Mouse (Mus musculus): Measurements from ENCODE around the gene Zfp507. TPM values are rescaled to one million over a fixed set of nuclear protein-coding genes. Genes with fewer than 3 reads are reported as not detected.
A peak's percentile ranks its signal among the peaks of the same experiment; 100 is the strongest.

The Zfp507 gene
- polyA plus RNA-seq, 1 experiment from 2014 or later: 16.3 TPM

DNA sequence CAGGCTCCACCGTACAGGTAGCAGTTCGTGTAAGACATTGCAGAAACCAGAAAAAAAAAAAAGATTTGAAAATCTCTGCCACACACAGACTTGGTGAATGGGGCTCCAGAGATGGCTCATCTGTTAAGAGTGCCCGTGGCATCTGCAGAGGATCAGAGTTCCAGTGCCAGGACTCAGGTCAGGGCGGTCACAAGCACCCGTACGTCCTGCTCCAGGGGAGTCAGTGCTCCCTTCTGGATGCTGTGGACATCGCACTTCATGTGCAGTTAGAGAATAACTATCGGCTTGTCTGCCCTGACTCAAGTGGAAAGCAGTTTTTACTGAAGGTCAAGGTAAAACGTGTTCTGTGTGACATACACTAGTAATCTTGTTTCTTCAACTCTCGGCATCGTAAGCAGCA is 38.3 kb downstream of the Zfp507 start:
- 92% methylated on average over 11 of the region's 11 CpGs for WGBS
- no peak overlapping the region for H3K9ac ChIP-seq (ENCODE audit: low read length)
- H3K27ac ChIP-seq (ENCODE audit: low read depth, low read length): no peak overlapping the region
- DNase-seq (ENCODE audit: low spot score, missing footprints) (no peak), ATAC-seq (ENCODE audit: low FRiP score) (no peak)
- no peaks in the 10 kb centered on the region for H3K9me3 ChIP-seq (ENCODE audit: control insufficient read depth, low read length)
- no peak overlapping the region for H3K4me3 ChIP-seq (ENCODE audit: low read depth, low read length)
- no peaks in the 10 kb centered on the region for H3K36me3 ChIP-seq (ENCODE audit: control insufficient read depth, insufficient read depth, low read length)
- H3K4me1 ChIP-seq (ENCODE audit: control insufficient read depth, insufficient read depth, low read length): no peaks in the 10 kb centered on the region
- no peak overlapping the region for H3K4me2 ChIP-seq
- H3K27me3 ChIP-seq (ENCODE audit: control insufficient read depth, insufficient read depth, low read length): no peaks in the 10 kb centered on the region

DNA sequence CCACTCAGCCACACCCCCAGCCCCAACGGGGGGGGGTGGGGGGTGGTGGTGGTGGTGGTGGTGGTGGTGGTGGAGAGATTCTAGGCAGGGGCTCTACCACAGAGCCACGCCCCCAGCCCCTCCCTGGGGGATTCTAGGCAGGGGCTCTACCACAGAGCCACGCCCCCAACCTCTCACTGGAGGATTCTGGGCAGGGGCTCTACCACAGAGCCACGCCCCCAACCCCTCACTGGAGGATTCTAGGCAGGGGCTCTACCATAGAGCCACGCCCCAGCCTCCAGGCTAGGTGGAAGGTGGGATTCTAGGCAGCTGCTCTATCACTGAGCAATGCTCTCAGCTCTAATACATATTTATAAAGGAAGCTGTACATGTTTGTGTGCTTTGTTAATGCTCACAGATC is 41.0 kb downstream of the Zfp507 start:
- Histone ChIP-seq H3K27me3 (ENCODE audit: control insufficient read depth, insufficient read depth, low read length) (no peaks in the 10 kb centered on the region), H3K36me3 (ENCODE audit: control insufficient read depth, insufficient read depth, low read length) (no peaks in the 10 kb centered on the region), H3K27ac (ENCODE audit: low read depth, low read length) (no peak overlapping the region), H3K4me2 (no peak overlapping the region), H3K9ac (ENCODE audit: low read length) (no peak overlapping the region), H3K4me3 (ENCODE audit: low read depth, low read length) (no peak overlapping the region), H3K4me1 (ENCODE audit: control insufficient read depth, insufficient read depth, low read length) (no peaks in the 10 kb centered on the region), H3K9me3 (ENCODE audit: control insufficient read depth, low read length) (no peaks in the 10 kb centered on the region)
- ATAC-seq (ENCODE audit: low FRiP score) (no peak), DNase-seq (ENCODE audit: low spot score, missing footprints) (no peak)
- WGBS: 70% methylated on average over 5 of the region's 5 CpGs

DNA sequence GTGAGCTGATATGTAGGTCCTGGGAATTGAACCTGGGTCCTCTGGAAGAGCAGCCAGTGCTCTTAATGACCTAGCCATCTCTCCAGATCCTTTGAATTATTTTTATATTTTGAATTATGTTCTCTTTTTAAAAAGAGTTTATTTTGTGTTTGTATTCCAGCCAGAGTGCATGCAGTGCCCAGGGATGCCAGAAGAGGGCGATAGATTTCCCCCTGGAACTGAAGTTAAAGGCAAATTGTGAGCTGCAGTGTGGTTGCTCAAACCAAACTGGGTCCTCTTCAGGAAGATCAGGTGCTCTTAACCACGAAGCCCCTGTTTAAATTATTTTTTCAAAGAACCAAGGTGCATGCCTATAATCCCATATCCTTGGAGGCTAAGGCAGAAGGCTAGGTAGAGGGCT is 43.2 kb downstream of the Zfp507 start:
- Histone ChIP-seq H3K4me3 (ENCODE audit: low read depth, low read length) (no peak overlapping the region), H3K4me1 (ENCODE audit: control insufficient read depth, insufficient read depth, low read length) (no peaks in the 10 kb centered on the region), H3K27me3 (ENCODE audit: control insufficient read depth, insufficient read depth, low read length) (no peaks in the 10 kb centered on the region), H3K4me2 (no peak overlapping the region), H3K9ac (ENCODE audit: low read length) (no peak overlapping the region), H3K27ac (ENCODE audit: low read depth, low read length) (no peak overlapping the region), H3K36me3 (ENCODE audit: control insufficient read depth, insufficient read depth, low read length) (no peaks in the 10 kb centered on the region), H3K9me3 (ENCODE audit: control insufficient read depth, low read length) (no peaks in the 10 kb centered on the region)
- DNase-seq (ENCODE audit: low spot score, missing footprints): no peak
- ATAC-seq (ENCODE audit: low FRiP score): no peak
- WGBS: 23% methylated on average over 2 of the region's 2 CpGs

DNA sequence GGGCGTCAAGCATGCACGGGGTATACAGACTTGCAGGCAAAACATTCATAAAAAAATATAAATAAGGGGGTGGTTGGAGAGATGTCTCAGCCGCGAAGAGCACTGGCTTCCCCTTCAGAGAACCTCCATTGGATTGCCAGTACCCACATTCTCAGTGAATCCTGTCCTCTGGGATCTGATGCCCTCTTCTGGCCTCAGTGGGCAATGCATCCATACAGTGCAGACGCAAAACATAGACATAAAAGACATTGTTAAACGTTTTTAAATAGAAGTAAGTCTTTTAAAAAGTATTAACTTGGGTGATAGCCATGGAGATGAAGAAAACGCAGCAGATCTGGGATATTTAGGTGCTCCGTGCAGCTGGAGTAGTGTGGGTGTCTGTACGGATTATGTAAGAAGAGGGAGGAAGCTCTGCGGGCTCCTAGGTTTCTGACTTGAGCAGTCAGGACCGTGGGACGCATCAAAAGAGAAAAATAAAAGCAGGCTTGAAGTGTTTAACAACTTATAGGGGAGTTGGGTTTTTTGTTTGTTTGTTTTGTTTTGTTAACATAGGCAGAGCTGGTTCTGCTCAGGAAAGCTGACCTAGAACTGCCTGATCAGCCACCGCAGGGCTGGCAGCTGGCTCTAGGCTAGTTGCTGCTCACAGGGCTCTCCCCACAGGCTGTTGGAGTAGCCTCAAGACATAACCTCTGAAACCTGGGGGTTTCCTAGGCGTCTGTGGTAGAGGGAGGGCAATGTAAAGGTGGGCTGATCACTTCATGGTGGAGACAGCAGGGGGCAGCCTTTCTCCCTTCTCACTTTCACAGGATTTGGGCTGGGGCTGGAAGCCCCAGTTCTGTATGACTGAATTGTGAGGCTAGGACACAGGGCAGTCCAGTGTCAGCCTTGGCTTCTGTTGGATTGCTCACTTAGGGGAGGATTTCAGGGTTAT is 46.0 kb downstream of the Zfp507 start:
- no peak for DNase-seq (ENCODE audit: low spot score, missing footprints)
- Histone ChIP-seq H3K4me1 (ENCODE audit: control insufficient read depth, insufficient read depth, low read length) (peaks cover 6% of the 10 kb centered on the region; the same call in 1 of the 2 replicates), H3K9ac (ENCODE audit: low read length) (no peak overlapping the region), H3K27ac (ENCODE audit: low read depth, low read length) (no peak overlapping the region), H3K4me3 (ENCODE audit: low read depth, low read length) (no peak overlapping the region), H3K4me2 (no peak overlapping the region), H3K27me3 (ENCODE audit: control insufficient read depth, insufficient read depth, low read length) (no peaks in the 10 kb centered on the region), H3K36me3 (ENCODE audit: control insufficient read depth, insufficient read depth, low read length) (no peaks in the 10 kb centered on the region), H3K9me3 (ENCODE audit: control insufficient read depth, low read length) (no peaks in the 10 kb centered on the region)
- WGBS: 39% methylated on average over 14 of the region's 14 CpGs
- ATAC-seq (ENCODE audit: low FRiP score): no peak

DNA sequence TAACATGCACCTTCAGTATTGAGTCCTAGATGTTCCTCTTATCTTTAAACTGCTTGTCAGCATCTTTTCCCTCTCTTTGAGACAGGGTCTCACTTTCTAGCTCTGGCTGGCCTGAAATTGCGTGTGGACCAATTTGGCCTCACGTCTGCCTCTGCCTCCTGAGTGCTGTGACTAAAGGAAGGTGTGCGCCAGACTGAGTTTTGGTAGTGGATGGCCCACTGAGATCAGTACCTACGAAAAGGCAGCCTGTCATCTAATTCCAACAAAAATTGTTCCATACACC is 48.0 kb downstream of the Zfp507 start:
- Histone ChIP-seq H3K9ac (ENCODE audit: low read length) (peak overlapping the region; percentile 81), H3K4me3 (ENCODE audit: low read depth, low read length) (peak overlapping the region; percentile 87), H3K36me3 (ENCODE audit: control insufficient read depth, insufficient read depth, low read length) (peaks cover 3% of the 10 kb centered on the region; the same call in 1 of the 2 replicates), H3K4me2 (peak overlapping the region; percentile 95), H3K27ac (ENCODE audit: low read depth, low read length) (no peak overlapping the region), H3K9me3 (ENCODE audit: control insufficient read depth, low read length) (no peaks in the 10 kb centered on the region), H3K4me1 (ENCODE audit: control insufficient read depth, insufficient read depth, low read length) (peaks cover 6% of the 10 kb centered on the region; the same call in 1 of the 2 replicates), H3K27me3 (ENCODE audit: control insufficient read depth, insufficient read depth, low read length) (no peaks in the 10 kb centered on the region)
- 72% methylated on average over 4 of the region's 4 CpGs for whole genome bisulfite sequencing
- no peak for ATAC-seq (ENCODE audit: low FRiP score)
- DNase-seq (ENCODE audit: low spot score, missing footprints): no peak

DNA sequence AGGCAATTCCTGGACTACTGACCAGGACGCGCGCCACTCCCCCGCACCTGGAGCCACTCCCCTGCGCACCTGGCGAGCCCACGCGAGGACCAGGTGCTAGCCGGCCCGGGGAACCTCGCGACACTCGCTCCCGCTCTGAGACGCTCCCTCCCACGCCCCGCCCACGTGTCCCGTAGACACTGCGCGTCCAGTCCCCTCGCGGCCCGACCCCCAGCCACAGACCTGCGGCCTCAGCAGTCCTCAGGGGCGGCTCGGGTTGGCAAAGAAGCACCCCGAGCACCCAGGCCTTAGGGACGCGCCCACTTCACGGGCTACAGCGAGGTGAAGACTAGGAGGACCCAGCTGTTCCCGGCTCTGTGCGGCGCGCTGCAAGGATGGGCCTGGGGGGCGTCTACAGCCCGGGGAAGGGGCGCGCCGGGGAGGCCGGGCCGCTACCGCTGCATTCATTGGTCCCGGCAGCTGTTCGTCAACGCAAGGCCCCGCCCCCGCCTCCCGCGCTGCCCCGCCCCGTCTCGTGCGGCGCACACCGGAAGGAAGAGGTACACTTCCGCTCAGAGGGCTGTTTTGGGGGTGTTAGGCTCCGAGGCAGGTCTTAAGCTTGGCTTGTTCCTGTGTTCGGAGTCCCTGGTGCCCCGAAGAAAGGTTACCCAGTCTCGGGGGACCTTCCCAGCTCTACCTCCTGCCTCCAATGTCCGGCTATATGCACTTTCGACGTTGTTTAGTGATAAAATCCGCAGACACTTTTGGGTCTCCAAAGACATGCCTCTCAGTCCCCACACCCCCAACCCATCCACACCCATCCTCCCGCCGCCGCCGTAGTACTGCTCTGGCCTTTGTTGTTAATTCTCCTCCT is 48.5 kb downstream of the Zfp507 start, which contains the start of gene Dpy19l3:
TSS of gene Dpy19l3 (minus strand) at position 422 of the 853 bp plus-strand sequence.
- ATAC-seq (ENCODE audit: low FRiP score) (peak; percentile 98), DNase-seq (ENCODE audit: low spot score, missing footprints) (peak; percentile 99)
- peaks cover 3% of the 10 kb centered on the region; the same call in 1 of the 2 replicates for H3K36me3 ChIP-seq (ENCODE audit: control insufficient read depth, insufficient read depth, low read length)
- under 1% methylated on average over 59 of the region's 70 CpGs for WGBS
- peak within 1 kb of the TSS; percentile 87 for H3K4me3 ChIP-seq (ENCODE audit: low read depth, low read length)
- peak within 1 kb of the TSS; percentile 81 for H3K9ac ChIP-seq (ENCODE audit: low read length)
- peaks cover 6% of the 10 kb centered on the region; the same call in 1 of the 2 replicates for H3K4me1 ChIP-seq (ENCODE audit: control insufficient read depth, insufficient read depth, low read length)
- H3K9me3 ChIP-seq (ENCODE audit: control insufficient read depth, low read length): no peaks in the 10 kb centered on the region
- H3K4me2 ChIP-seq: peak within 1 kb of the TSS; percentile 95
- no peaks in the 10 kb centered on the region for H3K27me3 ChIP-seq (ENCODE audit: control insufficient read depth, insufficient read depth, low read length)
- peak within 1 kb of the TSS; percentile 30; the same call in 1 of the 2 replicates for H3K27ac ChIP-seq (ENCODE audit: low read depth, low read length)

DNA sequence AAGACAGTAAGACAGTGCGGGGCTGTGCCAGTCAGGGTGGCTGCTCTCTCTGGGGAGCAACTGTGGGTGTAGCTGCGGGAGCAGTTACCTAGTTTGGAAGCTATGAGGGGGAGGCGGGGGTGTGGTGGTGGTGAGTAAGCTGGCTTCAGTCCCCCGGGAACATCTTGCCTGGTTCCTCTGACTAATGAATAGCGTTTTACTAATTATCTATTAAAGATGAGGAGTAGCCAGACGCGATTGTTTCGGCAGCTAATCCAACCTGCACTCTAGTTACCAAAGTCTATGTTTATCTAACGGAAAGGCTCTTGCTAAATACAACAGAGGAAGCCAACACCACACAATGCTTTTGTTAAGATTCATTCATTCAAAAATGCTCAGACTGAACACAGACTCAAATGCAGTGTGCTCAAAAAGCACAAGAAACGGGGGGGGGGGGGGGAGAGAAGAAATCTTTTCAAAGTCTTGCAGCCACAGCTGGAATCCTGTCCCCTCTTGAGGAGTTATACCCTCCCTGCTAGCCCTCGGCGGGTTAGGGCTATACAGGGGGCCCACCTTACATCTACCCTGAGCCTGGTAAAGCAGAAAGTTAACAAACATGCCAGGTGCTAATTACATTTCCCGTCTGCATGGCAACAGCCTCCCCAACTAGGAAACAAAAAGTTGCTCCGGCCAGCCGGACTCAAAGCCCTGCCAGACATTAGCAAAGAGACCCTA is 49.3 kb downstream of the Zfp507 start:
- WGBS: 5% methylated on average over 15 of the region's 15 CpGs
- H3K27me3 ChIP-seq (ENCODE audit: control insufficient read depth, insufficient read depth, low read length): no peaks in the 10 kb centered on the region
- H3K4me2 ChIP-seq: peak overlapping the region; percentile 95
- ATAC-seq (ENCODE audit: low FRiP score): peak; percentile 30; the same call in 1 of the 2 replicates
- no peak overlapping the region; the same call in 1 of the 2 replicates for H3K27ac ChIP-seq (ENCODE audit: low read depth, low read length)
- DNase-seq (ENCODE audit: low spot score, missing footprints): no peak
- H3K4me3 ChIP-seq (ENCODE audit: low read depth, low read length): peak overlapping the region; percentile 87
- peak overlapping the region; percentile 81 for H3K9ac ChIP-seq (ENCODE audit: low read length)
- peaks cover 6% of the 10 kb centered on the region; the same call in 1 of the 2 replicates for H3K4me1 ChIP-seq (ENCODE audit: control insufficient read depth, insufficient read depth, low read length)
- H3K9me3 ChIP-seq (ENCODE audit: control insufficient read depth, low read length): no peaks in the 10 kb centered on the region
- H3K36me3 ChIP-seq (ENCODE audit: control insufficient read depth, insufficient read depth, low read length): peaks cover 3% of the 10 kb centered on the region

DNA sequence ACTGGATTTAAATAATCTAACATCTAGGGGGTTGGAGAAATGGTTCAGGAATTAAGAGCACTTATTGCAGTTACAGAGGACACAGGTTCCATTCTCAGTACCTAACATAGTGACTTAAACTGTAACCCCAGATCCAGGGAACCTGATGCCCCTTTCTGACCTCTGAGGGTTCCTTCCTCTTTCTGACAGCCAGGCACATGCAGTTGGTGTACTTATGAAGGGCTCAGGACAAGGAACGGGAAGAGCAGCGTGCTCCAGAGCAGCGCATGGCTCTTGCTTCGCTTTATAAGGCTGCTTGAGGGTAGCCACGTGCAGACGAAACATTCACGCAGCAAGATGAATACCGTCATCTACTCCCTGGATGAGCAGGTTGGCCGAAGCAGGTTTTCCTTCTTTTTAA is 51.9 kb downstream of the Zfp507 start:
- WGBS: 95% methylated on average over 9 of the region's 9 CpGs
- H3K9ac ChIP-seq (ENCODE audit: low read length): no peak overlapping the region
- no peaks in the 10 kb centered on the region for H3K9me3 ChIP-seq (ENCODE audit: control insufficient read depth, low read length)
- H3K36me3 ChIP-seq (ENCODE audit: control insufficient read depth, insufficient read depth, low read length): peaks cover 5% of the 10 kb centered on the region
- no peak overlapping the region for H3K27ac ChIP-seq (ENCODE audit: low read depth, low read length)
- H3K4me1 ChIP-seq (ENCODE audit: control insufficient read depth, insufficient read depth, low read length): peaks cover 9% of the 10 kb centered on the region; the same call in 1 of the 2 replicates
- H3K4me3 ChIP-seq (ENCODE audit: low read depth, low read length): no peak overlapping the region
- no peak overlapping the region for H3K4me2 ChIP-seq
- no peaks in the 10 kb centered on the region for H3K27me3 ChIP-seq (ENCODE audit: control insufficient read depth, insufficient read depth, low read length)
- ATAC-seq (ENCODE audit: low FRiP score) (no peak), DNase-seq (ENCODE audit: low spot score, missing footprints) (no peak)

All from midbrain, embryonic 11.5 days (tissue).